In genomic region chr2:51290659-51291260, GRCm38 (mm10) we compare ENCODE assay signal across 14 mouse cellular contexts.
DNase-seq lines count a peak whose midpoint lies in the region; ATAC-seq and TF ChIP-seq lines count a peak whose summit lies in the region.
"Had no signal": no experiment of that assay in that cellular context is flagged by ENCODE, and none has a peak within 500 bp of the region (broad histone marks: within the 10 kb centered on the region; RNA-seq: fewer than 3 reads in every experiment).

No protein-coding gene starts in this region.

- no peaks in the 10 kb centered on the region for H3K27me3 ChIP-seq in lung, embryonic 14.5 days (ENCODE audit: insufficient read depth, low read length)
- H3K27me3 ChIP-seq in forebrain, embryonic 12.5 days = no peaks in the 10 kb centered on the region
- H3K27me3 ChIP-seq in midbrain, embryonic 14.5 days (ENCODE audit: control insufficient read depth, insufficient read depth, low read length) = no peaks in the 10 kb centered on the region
- H3K27me3 ChIP-seq in liver, embryonic 11.5 days (replicated peaks; ENCODE audit: control insufficient read depth, insufficient read depth, low read length) = no peaks in the 10 kb centered on the region
- H3K27me3 ChIP-seq: intestine, embryonic 15.5 days had no signal

- no peaks in the 10 kb centered on the region for H3K9me3 ChIP-seq in lung, embryonic 14.5 days (ENCODE audit: low read depth, low read length)
- H3K9me3 ChIP-seq in forebrain, embryonic 12.5 days = no peaks in the 10 kb centered on the region; the same call in 1 of the 2 replicates
- H3K9me3 ChIP-seq in midbrain, embryonic 14.5 days (ENCODE audit: control insufficient read depth, low read length) = no peaks in the 10 kb centered on the region
- H3K9me3 ChIP-seq in liver, embryonic 11.5 days (ENCODE audit: control insufficient read depth, low read length) = no peaks in the 10 kb centered on the region
- H3K9me3 ChIP-seq: intestine, embryonic 15.5 days had no signal

- no peak overlapping the region for H3K4me2 ChIP-seq in lung, embryonic 14.5 days
- H3K4me2 ChIP-seq in forebrain, embryonic 12.5 days = no peak overlapping the region; the same call in 1 of the 2 replicates
- H3K4me2 ChIP-seq in midbrain, embryonic 14.5 days (ENCODE audit: low read length) = no peak overlapping the region
- H3K4me2 ChIP-seq in liver, embryonic 11.5 days = no peak overlapping the region
- H3K4me2 ChIP-seq: intestine, embryonic 15.5 days had no signal

- H3K4me3 ChIP-seq in lung, embryonic 14.5 days (ENCODE audit: low read depth, low read length) = no peak overlapping the region
- H3K4me3 ChIP-seq in forebrain, embryonic 12.5 days (replicated peaks) = no peak overlapping the region
- no peak overlapping the region for H3K4me3 ChIP-seq in midbrain, embryonic 14.5 days (replicated peaks; ENCODE audit: low read depth, low read length)
- H3K4me3 ChIP-seq in liver, embryonic 11.5 days (ENCODE audit: low read depth, low read length) = no peak overlapping the region
- H3K4me3 ChIP-seq: intestine, embryonic 15.5 days; myocyte had no signal

- TF ChIP-seq CTCF in lung, embryonic 14.5 days (IDR thresholded peaks at IDR 0.05; ENCODE audit: low read depth) = no peak

- ATAC-seq in lung, embryonic 14.5 days (ENCODE audit: insufficient read depth) = peak; percentile 35; the same call in 1 of the 2 replicates
- ATAC-seq in forebrain, embryonic 12.5 days (ENCODE audit: low FRiP score) = peak; percentile 57; the same call in 1 of the 2 replicates
- no peak for ATAC-seq in midbrain, embryonic 14.5 days (ENCODE audit: low FRiP score, low TSS enrichment)
- no peak for ATAC-seq in liver, embryonic 11.5 days (replicated peaks; ENCODE audit: low FRiP score)
- ATAC-seq: intestine, embryonic 15.5 days had no signal

- no peaks in the 10 kb centered on the region for H3K4me1 ChIP-seq in lung, embryonic 14.5 days (ENCODE audit: insufficient read depth)
- H3K4me1 ChIP-seq in forebrain, embryonic 12.5 days = peaks cover 6% of the 10 kb centered on the region; the same call in 1 of the 2 replicates
- H3K4me1 ChIP-seq in midbrain, embryonic 14.5 days (ENCODE audit: control insufficient read depth, insufficient read depth, low read length) = no peaks in the 10 kb centered on the region
- H3K4me1 ChIP-seq in liver, embryonic 11.5 days (replicated peaks; ENCODE audit: control insufficient read depth, insufficient read depth, low read length) = no peaks in the 10 kb centered on the region
- H3K4me1 ChIP-seq: intestine, embryonic 15.5 days had no signal

- peak; percentile 35 for DNase-seq in embryo, embryonic 11 days
- DNase-seq in embryo, embryonic 10 days (ENCODE audit: low spot score) = no peak
- DNase-seq in lung, embryonic 14.5 days = peak; percentile 15
- no peak for DNase-seq in lung, adult 18-20 months
- DNase-seq in midbrain, embryonic 14.5 days = peak; percentile 36
- DNase-seq in layer of hippocampus, adult 9-11 months = no peak
- DNase-seq in liver, embryonic 11.5 days (ENCODE audit: low spot score) = no peak
- DNase-seq: adrenal gland, postnatal 36 days; cerebellum, adult 18-20 months; lung, postnatal 4 days had no signal

- H3K36me3 ChIP-seq in lung, embryonic 14.5 days (ENCODE audit: insufficient read depth) = no peaks in the 10 kb centered on the region
- no peaks in the 10 kb centered on the region for H3K36me3 ChIP-seq in forebrain, embryonic 12.5 days (replicated peaks)
- H3K36me3 ChIP-seq in midbrain, embryonic 14.5 days (ENCODE audit: control insufficient read depth, insufficient read depth, low read length) = no peaks in the 10 kb centered on the region
- no peaks in the 10 kb centered on the region for H3K36me3 ChIP-seq in liver, embryonic 11.5 days (ENCODE audit: control insufficient read depth, insufficient read depth, low read length)
- H3K36me3 ChIP-seq: intestine, embryonic 15.5 days had no signal

- H3K9ac ChIP-seq in lung, embryonic 14.5 days = no peak overlapping the region
- no peak overlapping the region for H3K9ac ChIP-seq in forebrain, embryonic 12.5 days
- no peak overlapping the region for H3K9ac ChIP-seq in midbrain, embryonic 14.5 days (replicated peaks; ENCODE audit: low read length)
- no peak overlapping the region for H3K9ac ChIP-seq in liver, embryonic 11.5 days (ENCODE audit: low read depth, low read length)
- H3K9ac ChIP-seq: intestine, embryonic 15.5 days; liver, embryonic 14.5 days had no signal

- WGBS in lung, embryonic 14.5 days = 51% methylated on average over 5 of the region's 5 CpGs
- 35% methylated on average over 5 of the region's 5 CpGs for WGBS in forebrain, embryonic 12.5 days
- WGBS in midbrain, embryonic 14.5 days = 32% methylated on average over 5 of the region's 5 CpGs
- 52% methylated on average over 5 of the region's 5 CpGs for WGBS in liver, embryonic 11.5 days

- H3K27ac ChIP-seq in lung, embryonic 14.5 days (ENCODE audit: low read depth) = no peak overlapping the region
- no peak overlapping the region for H3K27ac ChIP-seq in forebrain, embryonic 12.5 days
- no peak overlapping the region for H3K27ac ChIP-seq in midbrain, embryonic 14.5 days (replicated peaks; ENCODE audit: low read depth, low read length)
- H3K27ac ChIP-seq in liver, embryonic 11.5 days (ENCODE audit: low read depth, low read length) = no peak overlapping the region
- H3K27ac ChIP-seq: intestine, embryonic 15.5 days; liver, embryonic 14.5 days had no signal

Comparison
In these comparisons a context has a peak if more than half of its experiments do, and no peak if none do; other contexts are left out.
1. DNase-seq: peak in embryo, embryonic 11 days (single experiment), lung, embryonic 14.5 days (single experiment) and midbrain, embryonic 14.5 days (single experiment); none in embryo, embryonic 10 days (single experiment), lung, adult 18-20 months (0 of 2), layer of hippocampus, adult 9-11 months (single experiment) and liver, embryonic 11.5 days (single experiment).
2. ATAC-seq: peak in lung, embryonic 14.5 days (single experiment) and forebrain, embryonic 12.5 days (single experiment); none in midbrain, embryonic 14.5 days (single experiment) and liver, embryonic 11.5 days (single experiment).